Mouse (Mus musculus) NIH3T3 (cell line): ENCODE results near the gene Ube2l6.

Source experiments
- DNase-seq: peaks from one replicate; pipeline ENCODE4 v3.0.0-alpha.2; 2012; ENCODE audit warnings: low read depth

Ube2l6 gene

GRCm38 (mm10) chr2:84838593-84838949 is 39.9 kb downstream of the Ube2l6 start, which contains the start of gene Slc43a1:
Gene Slc43a1 (plus strand): TSS chr2:84838850.
- no peak for DNase-seq

GRCm38 (mm10) chr2:84838993-84839980 is 40.7 kb downstream of the Ube2l6 start:
- peak; percentile 76 for DNase-seq

- peak; percentile 84 for DNase-seq
These were observed 41.6 kb downstream of the Ube2l6 start for GRCm38 (mm10) chr2:84840016-84840747.

- no peak for DNase-seq
These were observed 42.3 kb downstream of the Ube2l6 start for GRCm38 (mm10) chr2:84840748-84841563.

- no peak for DNase-seq
These were observed 43.3 kb downstream of the Ube2l6 start for GRCm38 (mm10) chr2:84841905-84842304.

- no peak for DNase-seq
These were observed 45.0 kb downstream of the Ube2l6 start for GRCm38 (mm10) chr2:84843654-84844053.

- DNase-seq: no peak
These were observed 46.6 kb downstream of the Ube2l6 start for GRCm38 (mm10) chr2:84845226-84845625.

GRCm38 (mm10) chr2:84850407-84851129 is 51.9 kb downstream of the Ube2l6 start:
- DNase-seq: no peak

GRCm38 (mm10) chr2:84851130-84852040 is 52.8 kb downstream of the Ube2l6 start:
- no peak for DNase-seq

- DNase-seq: peak; percentile 77
These were observed 57.1 kb downstream of the Ube2l6 start for GRCm38 (mm10) chr2:84855732-84856131.

- DNase-seq: peak; percentile 53
These were observed 59.9 kb downstream of the Ube2l6 start for GRCm38 (mm10) chr2:84858551-84858950.
